Mouse (Mus musculus) liver, embryonic 14.5 days (tissue): ENCODE measurements around the gene Ifne.

ENCODE experiments used
- CTCF ChIP-seq: IDR thresholded peaks from 2 replicates; pipeline ENCODE4 v1.5.1; 2016; ENCODE audit warnings: antibody characterized with exemption, low read depth, control low read depth
- EP300 ChIP-seq: IDR thresholded peaks from 2 replicates; pipeline ENCODE4 v1.6.1; 2016; ENCODE audit warnings: antibody characterized with exemption, low read depth

DNA sequence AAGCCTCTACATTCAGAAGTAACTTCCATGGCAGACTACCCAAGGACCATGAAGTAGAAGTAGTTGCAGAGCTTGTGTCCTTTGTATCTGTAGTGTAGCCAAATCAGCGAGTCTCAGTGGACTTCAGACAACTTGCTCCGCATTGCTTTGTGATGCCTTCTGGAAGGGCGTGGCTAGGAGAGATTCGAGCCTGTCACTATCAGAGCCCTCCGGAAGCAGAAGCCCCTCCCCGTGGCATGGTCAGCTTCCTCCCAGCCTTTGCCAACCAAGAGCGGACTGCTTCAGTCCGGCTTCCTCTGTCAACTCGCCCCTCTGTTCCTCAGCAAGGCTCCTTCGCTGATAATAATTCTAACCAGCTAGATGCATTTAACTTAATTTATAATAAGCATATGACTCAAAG is 1.8 kb downstream of the Ifne start:
- TF ChIP-seq CTCF (no peak), EP300 (no peak)
